Mouse (Mus musculus): Measurements from ENCODE around the gene Dap.

Dap gene

DNA sequence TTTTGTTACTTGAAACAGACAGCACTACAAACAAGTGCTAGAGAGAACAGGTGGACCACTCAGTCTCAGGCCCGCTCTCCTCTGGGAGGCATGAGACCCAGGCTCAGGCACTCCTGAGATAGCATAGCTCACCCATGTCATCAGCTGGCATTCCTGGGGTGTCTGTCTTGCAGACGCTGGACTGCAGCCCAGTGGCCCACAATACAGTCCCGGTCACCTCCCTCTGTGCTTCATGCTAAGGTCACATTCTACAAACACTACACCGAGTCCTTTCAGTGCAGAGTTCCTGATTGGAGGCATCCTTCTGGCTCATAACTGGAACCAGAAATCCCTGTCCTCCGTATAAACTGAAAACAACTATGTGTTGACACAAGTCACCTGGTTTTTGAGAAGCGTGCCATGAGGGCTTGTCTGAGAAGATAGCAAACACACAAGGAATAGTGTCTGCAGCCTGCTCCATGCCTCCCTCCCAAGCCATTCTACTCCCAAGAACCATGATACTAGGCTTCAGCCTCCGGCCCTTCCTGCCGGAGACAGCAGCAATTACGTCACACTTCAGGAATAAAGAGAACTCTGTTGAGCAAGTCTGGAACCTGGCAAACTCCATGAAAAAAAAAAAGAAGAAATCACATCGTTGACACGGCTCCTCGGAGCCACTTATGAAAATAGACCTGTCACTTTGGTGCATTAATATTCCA lies 78.3 kb downstream of the Dap start:
- peak; percentile 30 to 55 for DNase-seq (ENCODE audit: low spot score in 2 of 2)

DNA sequence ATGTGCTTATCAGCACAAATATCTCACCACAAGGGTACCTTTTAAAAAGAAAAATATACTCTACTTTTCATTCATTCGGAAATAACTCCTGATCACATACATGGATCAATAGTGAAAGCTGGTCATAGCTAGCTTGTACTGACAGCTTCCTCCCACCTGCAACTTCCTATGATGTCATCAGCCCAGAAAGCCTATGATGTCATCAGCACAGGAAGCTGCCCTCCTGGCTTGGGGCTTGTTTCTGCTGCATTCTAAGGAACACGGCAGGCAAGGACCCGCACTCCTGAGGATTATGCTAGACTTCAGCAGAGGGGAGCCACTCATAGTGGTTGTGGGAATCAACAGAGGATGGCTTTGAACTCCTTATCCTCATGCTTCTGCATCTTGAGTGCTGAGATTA lies 80.2 kb downstream of the Dap start:
- no peak for DNase-seq (ENCODE audit: low spot score in 2 of 2)

DNA sequence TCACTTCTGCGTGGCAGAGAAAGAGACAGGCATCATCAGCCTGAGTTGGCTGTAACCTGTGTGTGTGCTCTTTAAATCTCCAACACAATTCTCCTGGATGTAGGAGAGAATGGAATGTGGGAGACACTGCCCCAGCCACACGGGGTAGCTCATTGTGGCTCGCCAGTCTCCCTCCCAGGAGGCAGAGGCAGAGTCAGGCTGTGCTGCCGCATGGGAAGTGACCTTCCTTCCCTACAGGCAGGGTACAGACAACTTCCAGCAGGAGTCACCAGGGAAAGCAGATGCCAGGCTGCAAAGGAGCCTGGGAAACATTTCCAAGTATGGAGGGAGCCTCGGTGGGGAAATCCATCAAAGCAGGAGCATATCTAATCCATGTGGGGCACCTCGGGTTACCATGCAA lies 81.1 kb downstream of the Dap start:
- no peak for DNase-seq (ENCODE audit: low spot score in 2 of 2)

DNA sequence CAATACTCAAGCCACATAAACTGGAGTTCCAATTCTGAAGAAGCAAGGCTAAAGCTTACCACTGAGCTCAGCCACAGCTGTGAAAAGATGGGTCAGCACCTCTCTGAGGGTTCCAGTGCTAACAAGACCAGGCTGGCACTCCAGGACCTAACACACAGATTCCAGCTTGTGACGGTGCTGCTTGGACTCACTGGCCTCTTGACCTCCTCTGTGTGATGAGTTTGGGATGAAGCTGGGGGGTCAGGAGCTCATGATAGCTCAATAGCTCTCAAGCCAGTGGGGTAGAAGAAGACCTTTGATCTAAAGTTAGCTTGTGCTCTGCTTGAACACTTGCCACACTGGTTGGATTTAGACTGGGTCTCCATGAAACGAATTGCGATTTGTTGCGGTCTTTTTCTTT lies 82.6 kb downstream of the Dap start:
- no peak for DNase-seq (ENCODE audit: low spot score in 2 of 2)

DNA sequence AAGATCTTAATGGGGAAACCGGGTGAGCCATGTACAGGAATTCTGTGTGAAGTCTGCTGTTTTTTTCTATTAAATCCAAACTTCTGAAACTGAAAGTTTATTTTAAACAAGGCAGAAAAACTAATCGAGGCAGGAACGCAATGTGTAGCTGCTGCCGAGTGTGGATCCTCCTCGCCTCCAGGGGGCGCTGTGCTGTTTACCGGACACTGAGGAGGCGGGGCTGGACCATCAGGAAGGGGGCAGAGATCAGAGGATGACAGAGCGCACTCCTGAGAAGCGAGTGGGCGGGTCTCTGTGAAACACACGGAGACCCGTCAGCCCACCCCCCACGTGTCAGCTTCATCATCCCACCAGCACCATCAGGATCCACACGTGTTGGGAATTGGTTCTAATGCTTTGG lies 85.4 kb downstream of the Dap start:
- no peak for DNase-seq (ENCODE audit: low spot score in 2 of 2)

DNA sequence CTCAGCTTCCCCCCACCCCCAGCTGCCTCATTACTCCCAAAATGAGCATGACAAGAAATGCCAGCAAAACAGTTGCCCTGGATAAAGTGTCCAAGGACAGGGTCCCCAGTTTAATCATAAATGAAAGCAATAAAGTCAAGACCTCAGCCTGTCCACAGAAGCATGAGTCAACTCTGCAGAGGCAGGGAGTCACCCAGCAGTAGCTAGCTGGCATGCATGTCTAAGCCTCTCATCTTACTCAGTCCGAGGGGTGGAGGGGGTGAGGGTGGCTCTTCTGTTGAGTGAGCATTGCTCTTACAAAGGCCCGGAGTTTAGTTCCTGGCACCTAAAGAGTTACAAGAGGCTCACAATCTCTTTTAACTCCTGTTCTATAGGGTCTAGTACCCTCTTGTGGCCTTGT lies 87.9 kb downstream of the Dap start:
- no peak for DNase-seq (ENCODE audit: low spot score in 2 of 2)

DNA sequence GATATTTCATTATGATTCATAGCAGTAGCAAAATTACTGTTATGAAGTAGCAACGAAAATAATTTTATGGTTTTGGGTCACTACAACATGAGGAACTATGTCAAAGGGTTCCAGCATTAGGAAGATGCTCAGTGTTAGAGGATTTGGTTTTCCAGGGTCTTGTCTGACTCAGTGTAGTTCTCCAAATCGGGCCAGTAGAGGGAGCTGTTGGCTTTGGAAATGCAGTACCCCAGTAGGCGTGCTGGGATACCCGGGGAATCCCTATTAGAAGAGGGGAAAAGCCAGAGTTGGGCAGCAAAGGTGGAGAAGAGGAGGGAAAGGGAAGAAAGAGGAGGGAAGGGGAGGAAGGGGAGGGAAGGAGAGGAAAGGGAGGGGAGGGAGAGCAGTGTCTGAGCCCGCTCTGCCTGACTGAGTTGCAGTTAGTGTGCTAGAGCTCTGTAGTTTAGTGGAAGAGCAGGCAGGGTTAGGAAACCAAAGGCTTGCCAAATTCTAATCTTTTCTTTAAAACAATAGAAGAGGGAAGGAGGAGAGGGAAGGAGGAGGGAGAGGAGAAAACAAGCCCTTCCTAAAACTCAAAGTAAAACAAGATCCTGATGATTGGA lies 91.6 kb downstream of the Dap start:
- peak; percentile 61 to 79 for DNase-seq (ENCODE audit: low spot score in 2 of 2)

DNA sequence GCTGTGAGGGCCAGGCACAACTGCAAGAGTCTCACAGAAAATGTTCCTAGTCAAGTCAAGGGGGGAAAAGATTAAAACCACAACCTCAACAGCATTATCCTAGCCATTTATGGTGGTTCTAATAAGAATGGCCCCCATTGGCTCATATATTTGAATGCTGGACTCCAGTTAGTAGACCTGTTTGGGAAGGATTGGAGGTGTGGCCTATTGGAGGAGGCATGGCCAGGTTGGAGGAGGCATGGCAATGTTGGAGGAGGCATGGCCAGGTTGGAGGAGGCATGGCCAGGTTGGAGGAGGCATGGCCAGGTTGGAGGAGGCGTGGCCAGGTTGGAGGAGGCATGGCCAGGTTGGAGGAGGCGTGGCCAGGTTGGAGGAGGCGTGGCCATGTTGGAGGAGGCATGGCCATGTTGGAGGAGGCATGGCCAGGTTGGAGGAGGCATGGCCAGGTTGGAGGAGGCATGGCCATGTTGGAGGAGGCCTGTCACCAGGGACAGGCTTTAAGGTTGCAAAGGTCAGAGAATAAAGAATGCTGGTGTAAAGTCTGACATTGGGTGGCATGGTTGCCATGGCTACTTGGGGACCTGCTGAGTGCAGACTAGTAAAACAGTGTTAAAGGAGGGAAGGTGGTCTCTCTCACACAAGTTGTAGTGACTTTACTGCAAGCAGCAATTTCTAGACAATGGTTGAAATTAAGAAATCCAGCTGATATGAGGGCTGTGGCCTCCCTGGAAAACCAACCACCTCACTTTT lies 93.1 kb downstream of the Dap start:
- DNase-seq (ENCODE audit: low spot score in 2 of 2): no peak

DNA sequence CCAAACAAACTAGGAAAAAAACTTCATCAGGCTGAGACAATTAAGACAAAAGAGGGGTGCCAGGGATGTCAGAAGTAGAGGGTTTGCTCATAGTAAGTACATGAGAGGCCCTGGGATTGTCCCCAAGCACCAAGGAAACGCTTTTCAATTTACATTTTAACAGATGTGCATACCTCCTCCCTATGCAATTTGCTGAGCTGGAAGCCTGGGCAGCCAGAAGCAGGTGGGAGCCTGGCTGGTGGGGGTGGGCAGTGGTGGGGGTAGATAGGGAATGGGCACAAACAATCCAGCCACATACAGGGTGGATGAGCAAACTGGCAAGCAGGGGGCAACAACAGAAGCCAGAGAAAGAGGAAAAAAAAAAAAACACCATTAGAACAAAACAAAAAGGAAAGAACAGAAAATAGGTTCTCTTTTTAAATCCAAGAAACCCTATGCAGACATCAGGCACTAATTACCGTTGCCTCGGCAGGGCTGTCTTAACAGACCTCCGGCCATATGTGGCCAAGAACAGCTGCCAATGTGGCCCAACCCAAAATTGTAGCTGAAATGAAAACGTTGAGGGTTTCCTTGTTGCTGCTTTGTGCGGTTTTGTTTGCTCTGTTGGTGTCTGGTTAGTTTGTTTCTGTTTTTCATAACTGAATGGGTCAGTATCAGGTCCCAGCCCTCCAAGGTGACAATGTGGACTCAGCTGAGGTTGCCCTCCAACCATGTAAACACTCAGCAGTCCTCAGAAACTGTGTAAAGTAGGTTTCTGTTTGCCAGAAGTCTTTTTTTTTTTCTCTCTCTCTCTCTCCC lies 94.2 kb downstream of the Dap start:
- DNase-seq (ENCODE audit: low spot score in 2 of 2): no peak

DNA sequence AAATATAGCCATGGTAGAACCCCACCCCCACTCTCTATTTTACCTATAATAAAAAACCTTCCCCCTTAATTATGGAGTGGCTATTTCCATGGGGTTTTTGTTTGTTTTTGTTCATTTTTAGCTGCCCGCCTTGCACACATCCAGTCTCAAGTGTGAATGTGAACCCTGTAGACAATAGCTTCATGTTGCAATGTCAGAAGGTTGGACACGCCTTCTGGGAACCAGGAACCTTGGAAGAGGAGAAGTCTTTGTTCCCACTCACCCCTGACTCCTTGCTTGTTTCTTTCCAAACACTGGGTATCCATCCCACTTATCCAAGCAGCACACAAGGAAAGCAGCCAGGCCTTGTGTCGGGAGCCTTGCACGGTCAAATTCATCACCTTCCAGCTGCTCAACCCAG lies 94.9 kb downstream of the Dap start:
- no peak for DNase-seq (ENCODE audit: low spot score in 2 of 2)

DNA sequence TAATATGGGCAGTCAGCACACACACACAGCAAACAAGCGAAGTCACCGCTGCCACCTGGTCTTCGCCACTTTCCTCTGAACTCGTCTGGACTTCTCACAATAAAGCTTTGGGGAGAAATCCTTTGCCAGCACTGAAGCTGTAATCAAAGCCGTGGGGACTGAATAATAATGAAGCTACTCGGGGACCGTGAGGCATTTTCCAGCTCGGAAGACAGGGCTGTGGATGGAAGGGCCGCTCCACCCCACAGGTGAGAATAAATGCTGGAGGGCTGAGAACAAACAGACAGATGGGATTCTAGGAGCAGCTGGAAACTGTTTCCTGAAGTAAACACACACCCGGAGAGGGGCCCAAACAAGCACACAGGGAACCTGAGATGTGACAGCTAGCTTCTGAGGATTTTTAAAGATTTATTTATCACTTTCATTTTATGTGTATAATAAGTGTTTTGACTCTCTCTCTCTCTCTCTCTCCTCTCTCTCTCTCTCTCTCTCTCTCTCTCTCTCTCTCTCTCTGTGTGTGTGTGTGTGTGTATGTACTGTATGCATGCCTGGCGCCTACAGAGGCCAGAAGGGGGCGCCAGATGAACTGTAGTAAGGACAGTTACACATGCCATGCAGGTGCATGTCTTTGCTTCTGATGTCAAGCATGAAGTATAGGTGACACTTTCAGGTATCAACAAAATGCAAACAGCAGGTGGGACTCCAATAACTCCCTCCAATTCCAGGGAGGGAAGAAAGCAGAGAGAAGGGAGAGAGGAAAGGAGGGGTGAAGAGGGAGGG lies 96.7 kb downstream of the Dap start:
- no peak for DNase-seq (ENCODE audit: low spot score in 2 of 2)

DNA sequence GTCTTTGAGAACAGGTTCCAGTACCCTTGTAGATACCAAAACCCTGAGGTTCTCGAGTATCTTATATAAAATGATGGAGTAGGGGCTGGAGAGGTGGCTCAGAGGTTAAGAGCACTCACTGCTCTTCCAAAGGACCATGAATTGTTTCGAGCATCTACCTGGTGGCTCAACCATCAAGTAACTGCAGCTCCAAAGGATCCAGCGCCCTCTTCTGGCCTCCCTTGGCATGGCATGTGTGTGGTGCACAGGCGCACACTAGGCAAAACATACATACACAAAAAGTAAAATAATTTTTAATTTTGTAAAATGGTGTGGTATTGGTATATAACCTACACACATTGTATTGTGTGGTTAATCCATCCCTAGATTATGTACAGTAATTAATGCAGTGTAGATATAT lies 99.6 kb downstream of the Dap start:
- no peak for DNase-seq (ENCODE audit: low spot score in 2 of 2)
